In the genomic region with DNA sequence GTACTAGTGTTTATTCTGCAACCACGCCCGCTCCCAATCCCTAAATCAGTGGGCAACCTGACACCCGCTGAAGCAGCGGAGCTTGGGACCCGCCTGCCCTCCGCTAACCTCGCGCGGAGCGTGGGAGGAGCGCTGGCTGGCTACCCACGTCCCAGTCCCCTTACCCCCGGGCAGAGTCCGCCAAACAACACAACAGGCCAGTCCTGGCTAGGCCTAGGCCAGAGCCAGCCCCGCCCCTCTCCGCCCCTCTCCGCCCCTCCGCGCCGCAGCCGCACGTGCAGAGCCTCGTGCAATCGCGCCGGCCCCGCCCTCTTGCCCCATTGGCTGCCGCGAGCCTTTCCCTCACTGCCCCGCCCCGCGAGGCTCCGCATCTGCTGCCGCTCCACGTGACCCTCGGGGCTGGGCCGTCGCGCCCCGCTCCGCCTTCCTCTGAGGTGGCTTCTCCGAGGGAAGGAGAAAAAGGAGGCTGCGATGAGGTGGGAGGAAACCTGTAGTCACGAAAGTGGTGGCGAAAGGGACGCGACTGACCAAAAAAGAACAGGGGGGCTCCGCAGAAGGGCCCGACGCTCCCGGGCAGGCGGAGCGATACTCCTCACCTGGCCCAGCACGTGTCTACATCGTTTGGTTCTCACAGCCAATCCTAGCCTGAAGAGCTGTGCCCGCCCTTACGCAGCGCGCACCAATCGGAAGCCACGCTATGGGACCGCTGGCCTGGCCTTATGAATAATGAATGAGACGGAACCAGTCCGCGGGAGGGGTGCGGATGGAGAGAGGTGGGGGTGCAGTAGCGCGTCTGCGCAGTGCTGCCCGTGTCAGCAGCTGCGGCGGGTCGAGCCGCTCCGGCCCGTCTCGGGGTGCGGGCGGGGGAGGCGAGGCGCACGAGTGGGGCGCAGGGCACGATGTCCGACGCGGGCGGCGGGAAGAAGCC, we compare ENCODE assay signal across 8 mouse cellular contexts. TPM values are rescaled to one million over a fixed set of nuclear protein-coding genes. Genes with fewer than 3 reads are reported as not detected.
DNase-seq lines count a peak whose midpoint lies in the region; ATAC-seq lines count a peak whose summit lies in the region.

No protein-coding gene starts in this region.

- peaks cover 9% of the 10 kb centered on the region for H3K4me1 ChIP-seq in hindbrain, embryonic 11.5 days (replicated peaks; ENCODE audit: control insufficient read depth, insufficient read depth, low read length)

- peak; percentile 99 for ATAC-seq in hindbrain, embryonic 11.5 days (ENCODE audit: low FRiP score)

- under 1% methylated on average over 78 of the region's 89 CpGs for WGBS in hindbrain, embryonic 11.5 days

- peak; percentile 99 for DNase-seq in Muller cell, postnatal 12 days (ENCODE audit: inconsistent ontology term)
- peak; percentile 99 for DNase-seq in cerebellum, adult 9-11 months
- peak; percentile 98 to 99 for DNase-seq in frontal cortex, adult 2 months (ENCODE audit: extremely low spot score in 1 of 2, low spot score in 1 of 2)
- peak; percentile 99 for DNase-seq in hindbrain, embryonic 11.5 days (ENCODE audit: low spot score)
- DNase-seq in layer of hippocampus, postnatal 10 days (ENCODE audit: low spot score in 2 of 2), result peak; percentile 98
- peak; percentile 98 for DNase-seq in lung, postnatal 10 days
- peak; percentile 98 for DNase-seq in ovary, postnatal 36 days (ENCODE audit: low spot score)
- DNase-seq in thymus, postnatal 25 days, result peak; percentile 95

- H3K27me3 ChIP-seq in hindbrain, embryonic 11.5 days (ENCODE audit: control insufficient read depth, insufficient read depth, low read length), result no peaks in the 10 kb centered on the region

- peak overlapping the region; percentile 45 for H3K4me3 ChIP-seq in hindbrain, embryonic 11.5 days (ENCODE audit: low read depth, low read length)

- peak overlapping the region; percentile 56 for H3K9ac ChIP-seq in hindbrain, embryonic 11.5 days (ENCODE audit: low read depth, low read length)

- peak overlapping the region; percentile 79 for H3K4me2 ChIP-seq in hindbrain, embryonic 11.5 days (replicated peaks; ENCODE audit: low read depth, low read length)

- no peaks in the 10 kb centered on the region for H3K36me3 ChIP-seq in hindbrain, embryonic 11.5 days (ENCODE audit: control insufficient read depth, insufficient read depth, low read length)

- no peaks in the 10 kb centered on the region for H3K9me3 ChIP-seq in hindbrain, embryonic 11.5 days (ENCODE audit: control insufficient read depth, low read length)

- H3K27ac ChIP-seq in hindbrain, embryonic 11.5 days (ENCODE audit: low read depth, low read length), result peak overlapping the region; percentile 63

RNA-seq across cellular contexts. Expression of gene Tef, which starts 8.7 kb away (rescaled TPM):
- 245 and 256 TPM in 2 replicates for polyA plus RNA-seq in frontal cortex, adult 2 months (2012; rRNA removed)
- 12.0 and 12.4 TPM in 2 replicates for polyA plus RNA-seq in hindbrain, embryonic 11.5 days (2014; fragmentation: Nextera tagmentation; extraction: Ambion mirVana)
- 100 to 1,000 TPM; 125 to 148 TPM for total RNA-seq in layer of hippocampus, postnatal 10 days (2021)

RNA-seq across cellular contexts. Expression of gene Tob2, which starts 47.7 kb away (rescaled TPM):
- 21.1 and 22.6 TPM in 2 replicates for polyA plus RNA-seq in frontal cortex, adult 2 months (2012; rRNA removed)
- 10.5 and 12.5 TPM in 2 replicates for polyA plus RNA-seq in hindbrain, embryonic 11.5 days (2014; fragmentation: Nextera tagmentation; extraction: Ambion mirVana)
- 10 to 100 TPM; 25.2 to 31.9 TPM for total RNA-seq in layer of hippocampus, postnatal 10 days (2021)

Comparison
In these comparisons a context has a peak if more than half of its experiments do, and no peak if none do; other contexts are left out.
1. Peak in every context shown above with its lines: DNase-seq, ATAC-seq, H3K4me3 ChIP-seq and H3K27ac ChIP-seq.
2. RNA of gene Tef, which starts 8.7 kb away (polyA plus RNA-seq): 245 to 256 TPM in frontal cortex, adult 2 months; 12.0 to 12.4 TPM in hindbrain, embryonic 11.5 days; every median in the first group is over 10 times any median in the second.